Mouse (Mus musculus): ENCODE results near the gene Col6a6. TPM values are rescaled to one million over a fixed set of nuclear protein-coding genes. Genes with fewer than 3 reads are reported as not detected.

Gene Col6a6
- total and polyA plus RNA-seq, 3 experiments: 1.5 to 3.5 (median 2.5) TPM

DNA sequence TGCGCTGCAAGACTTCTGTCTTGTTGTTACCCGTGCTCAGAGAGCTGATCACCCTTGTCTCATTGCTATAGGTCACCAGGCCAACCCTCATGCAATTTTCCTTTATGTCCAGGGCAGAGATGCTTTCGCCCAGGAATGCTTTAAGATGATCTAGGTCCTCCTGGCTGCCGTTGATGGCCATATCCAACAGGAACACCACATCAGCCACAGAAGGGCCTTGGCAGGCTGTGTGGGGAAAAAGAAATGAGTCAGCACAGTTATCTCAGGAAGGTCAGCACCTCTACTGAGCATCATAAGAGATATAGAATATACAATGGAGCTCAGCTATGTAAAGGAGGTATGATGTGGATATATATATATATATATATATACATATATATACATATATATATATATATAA is 43.9 kb downstream of the Col6a6 start:
- Histone ChIP-seq H3K36me3 (ENCODE audit: control insufficient read depth, insufficient read depth, low read length) (no peaks in the 10 kb centered on the region), H3K4me1 (ENCODE audit: control insufficient read depth, insufficient read depth, low read length) (no peaks in the 10 kb centered on the region), H3K27me3 (ENCODE audit: control insufficient read depth, insufficient read depth, low read length) (no peaks in the 10 kb centered on the region), H3K79me2 (replicated peaks; ENCODE audit: control insufficient read depth, insufficient read depth, low read length) (no peaks in the 10 kb centered on the region), H3K4me3 (no peak overlapping the region), H3K9ac (ENCODE audit: low read depth, low read length) (no peak overlapping the region), H3K27ac (no peak overlapping the region)
- DNase-seq: no peak
- 63% methylated on average over 4 of the region's 4 CpGs for WGBS
- no peak for TF ChIP-seq EP300 (IDR thresholded peaks at IDR 0.05; ENCODE audit: insufficient read depth, low read depth, low read length)
- TF ChIP-seq POLR2A (IDR thresholded peaks at IDR 0.05; ENCODE audit: insufficient read depth, low read depth, low read length): no peak
- no peak for TF ChIP-seq CTCF (IDR thresholded peaks at IDR 0.05)
- intact Hi-C loops (cut with DNase I): no loop called here

DNA sequence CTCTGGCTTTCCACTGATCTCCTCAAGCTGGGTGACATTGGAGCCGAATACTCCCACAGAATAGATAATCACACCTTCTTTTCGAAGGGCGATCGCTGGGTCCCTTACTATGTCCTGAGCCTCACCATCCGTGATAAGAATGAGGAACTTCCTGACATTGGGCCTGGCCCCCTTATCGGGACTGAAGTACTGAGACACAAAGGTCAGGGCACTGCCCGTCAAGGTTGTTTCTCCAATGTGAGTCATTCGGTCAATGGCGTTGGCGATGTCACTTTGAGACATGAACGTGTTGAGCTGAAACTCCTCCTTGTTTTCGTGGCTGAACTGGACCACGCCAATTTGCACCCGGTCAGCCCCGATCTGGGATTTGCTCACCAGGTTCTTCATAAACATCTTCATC is 47.3 kb downstream of the Col6a6 start:
- Histone ChIP-seq H3K27ac (no peak overlapping the region), H3K9ac (ENCODE audit: low read depth, low read length) (no peak overlapping the region), H3K79me2 (replicated peaks; ENCODE audit: control insufficient read depth, insufficient read depth, low read length) (no peaks in the 10 kb centered on the region), H3K4me1 (ENCODE audit: control insufficient read depth, insufficient read depth, low read length) (no peaks in the 10 kb centered on the region), H3K36me3 (ENCODE audit: control insufficient read depth, insufficient read depth, low read length) (no peaks in the 10 kb centered on the region), H3K27me3 (ENCODE audit: control insufficient read depth, insufficient read depth, low read length) (no peaks in the 10 kb centered on the region), H3K4me3 (no peak overlapping the region)
- TF ChIP-seq CTCF (IDR thresholded peaks at IDR 0.05): no peak
- 80% methylated on average over 15 of the region's 15 CpGs for WGBS
- DNase-seq: no peak
- intact Hi-C loops (cut with DNase I): no loop called here

- H3K27me3 ChIP-seq (ENCODE audit: control insufficient read depth, insufficient read depth, low read length): no peaks in the 10 kb centered on the region
- no peak overlapping the region for H3K9ac ChIP-seq (ENCODE audit: low read depth, low read length)
- TF ChIP-seq POLR2A (IDR thresholded peaks at IDR 0.05; ENCODE audit: insufficient read depth, low read depth, low read length) (no peak), CTCF (IDR thresholded peaks at IDR 0.05) (no peak), EP300 (IDR thresholded peaks at IDR 0.05; ENCODE audit: insufficient read depth, low read depth, low read length) (no peak)
- H3K4me1 ChIP-seq (ENCODE audit: control insufficient read depth, insufficient read depth, low read length): peaks cover 2% of the 10 kb centered on the region; the same call in 1 of the 2 replicates
- WGBS: 80% methylated on average over 6 of the region's 6 CpGs
- intact Hi-C loops (cut with DNase I): no loop called here
- no peak overlapping the region for H3K4me3 ChIP-seq
- no peak overlapping the region for H3K27ac ChIP-seq
- no peak for DNase-seq
- H3K36me3 ChIP-seq (ENCODE audit: control insufficient read depth, insufficient read depth, low read length): no peaks in the 10 kb centered on the region
- no peaks in the 10 kb centered on the region for H3K79me2 ChIP-seq (replicated peaks; ENCODE audit: control insufficient read depth, insufficient read depth, low read length)
Observed at GRCm38 (mm10) chr9:105778741-105779140, 49.2 kb downstream of the Col6a6 start.

GRCm38 (mm10) chr9:105774878-105775277 is 53.1 kb downstream of the Col6a6 start:
- no peaks in the 10 kb centered on the region for H3K36me3 ChIP-seq (ENCODE audit: control insufficient read depth, insufficient read depth, low read length)
- no peak overlapping the region for H3K27ac ChIP-seq
- no peaks in the 10 kb centered on the region for H3K79me2 ChIP-seq (replicated peaks; ENCODE audit: control insufficient read depth, insufficient read depth, low read length)
- peaks cover 5% of the 10 kb centered on the region for H3K4me1 ChIP-seq (ENCODE audit: control insufficient read depth, insufficient read depth, low read length)
- TF ChIP-seq EP300 (IDR thresholded peaks at IDR 0.05; ENCODE audit: insufficient read depth, low read depth, low read length) (no peak), CTCF (IDR thresholded peaks at IDR 0.05) (no peak), POLR2A (IDR thresholded peaks at IDR 0.05; ENCODE audit: insufficient read depth, low read depth, low read length) (no peak)
- 25% methylated on average over 7 of the region's 7 CpGs for WGBS
- no peaks in the 10 kb centered on the region for H3K27me3 ChIP-seq (ENCODE audit: control insufficient read depth, insufficient read depth, low read length)
- DNase-seq: peak; percentile 51 to 69
- H3K4me3 ChIP-seq: no peak overlapping the region
- intact Hi-C loops (cut with DNase I): loop anchor here (5.0 kb wide), 1 partner anchor 72 kb away; no protein-coding TSS in a partner anchor
- no peak overlapping the region for H3K9ac ChIP-seq (ENCODE audit: low read depth, low read length)

- TF ChIP-seq EP300 (IDR thresholded peaks at IDR 0.05; ENCODE audit: insufficient read depth, low read depth, low read length) (no peak), CTCF (IDR thresholded peaks at IDR 0.05) (no peak), POLR2A (IDR thresholded peaks at IDR 0.05; ENCODE audit: insufficient read depth, low read depth, low read length) (no peak)
- Histone ChIP-seq H3K27me3 (ENCODE audit: control insufficient read depth, insufficient read depth, low read length) (no peaks in the 10 kb centered on the region), H3K4me1 (ENCODE audit: control insufficient read depth, insufficient read depth, low read length) (peaks cover 5% of the 10 kb centered on the region), H3K4me3 (no peak overlapping the region), H3K36me3 (ENCODE audit: control insufficient read depth, insufficient read depth, low read length) (no peaks in the 10 kb centered on the region), H3K9ac (ENCODE audit: low read depth, low read length) (no peak overlapping the region), H3K27ac (no peak overlapping the region), H3K79me2 (replicated peaks; ENCODE audit: control insufficient read depth, insufficient read depth, low read length) (no peaks in the 10 kb centered on the region)
- intact Hi-C loops (cut with DNase I): loop anchor here (5.0 kb wide), 1 partner anchor 73 kb away; no protein-coding TSS in a partner anchor
- WGBS: 82% methylated on average over 19 of the region's 19 CpGs
- peak in 1 of 2 experiments; percentile 9 for DNase-seq
Observed at GRCm38 (mm10) chr9:105774321-105774720, 53.6 kb downstream of the Col6a6 start.

DNA sequence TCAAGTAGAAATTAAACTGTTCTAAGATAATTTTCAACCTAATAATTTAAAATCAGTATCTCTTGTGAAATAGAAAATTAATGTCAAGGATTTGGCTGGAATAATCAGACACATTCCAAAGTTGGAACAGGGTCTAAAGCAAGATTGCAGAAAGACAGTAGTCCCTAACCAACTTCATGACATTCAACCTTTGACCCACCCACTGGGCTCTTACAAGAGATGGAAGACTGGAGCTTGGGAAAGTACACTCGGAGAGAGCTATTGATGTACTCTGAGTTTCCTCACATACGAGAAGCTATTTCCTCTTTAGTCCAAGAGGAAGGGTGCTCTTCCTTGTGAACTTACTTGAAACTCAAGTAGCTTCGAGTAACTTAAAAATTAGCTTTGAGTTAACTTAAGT is 56.6 kb downstream of the Col6a6 start:
- Histone ChIP-seq H3K79me2 (replicated peaks; ENCODE audit: control insufficient read depth, insufficient read depth, low read length) (no peaks in the 10 kb centered on the region), H3K9ac (ENCODE audit: low read depth, low read length) (no peak overlapping the region), H3K27me3 (ENCODE audit: control insufficient read depth, insufficient read depth, low read length) (no peaks in the 10 kb centered on the region), H3K27ac (no peak overlapping the region), H3K4me1 (ENCODE audit: control insufficient read depth, insufficient read depth, low read length) (peaks cover 5% of the 10 kb centered on the region), H3K4me3 (no peak overlapping the region), H3K36me3 (ENCODE audit: control insufficient read depth, insufficient read depth, low read length) (no peaks in the 10 kb centered on the region)
- 44% methylated on average over 3 of the region's 3 CpGs for WGBS
- no peak for DNase-seq
- TF ChIP-seq POLR2A (IDR thresholded peaks at IDR 0.05; ENCODE audit: insufficient read depth, low read depth, low read length) (no peak), EP300 (IDR thresholded peaks at IDR 0.05; ENCODE audit: insufficient read depth, low read depth, low read length) (no peak), CTCF (IDR thresholded peaks at IDR 0.05) (no peak)
- intact Hi-C loops (cut with DNase I): loop anchor here (5.0 kb wide), 1 partner anchor 76 kb away; no protein-coding TSS in a partner anchor
